Comparison of ENCODE assay signal across 8 mouse cellular contexts in genomic region chr19:8991245-8991870, GRCm38 (mm10). TPM values are rescaled to one million over a fixed set of nuclear protein-coding genes. Genes with fewer than 3 reads are reported as not detected.
DNase-seq lines count a peak whose midpoint lies in the region; ATAC-seq lines count a peak whose summit lies in the region.

No protein-coding gene starts in this region.

- peaks cover 20% of the 10 kb centered on the region for H3K27me3 ChIP-seq in midbrain, embryonic 11.5 days (ENCODE audit: control insufficient read depth, insufficient read depth, low read length)
- H3K27me3 ChIP-seq in midbrain, embryonic 16.5 days (ENCODE audit: control insufficient read depth, insufficient read depth, low read depth, low read length), result peaks cover 13% of the 10 kb centered on the region
- H3K27me3 ChIP-seq in intestine, embryonic 16.5 days (replicated peaks; ENCODE audit: control insufficient read depth, insufficient read depth, low read length), result no peaks in the 10 kb centered on the region
- H3K27me3 ChIP-seq in neural tube, embryonic 15.5 days (replicated peaks), result peaks cover 49% of the 10 kb centered on the region

- peak; percentile 82 for DNase-seq in midbrain, embryonic 11.5 days (ENCODE audit: low spot score, missing footprints)
- no peak for DNase-seq in thymus, postnatal 10 days (ENCODE audit: low spot score in 2 of 2)
- no peak for DNase-seq in layer of hippocampus, adult 18-20 months (ENCODE audit: low spot score in 2 of 2)
- no peak for DNase-seq in thymus, adult 18-20 months

- H3K4me1 ChIP-seq in midbrain, embryonic 11.5 days (ENCODE audit: control insufficient read depth, insufficient read depth, low read length), result peaks cover 14% of the 10 kb centered on the region
- H3K4me1 ChIP-seq in midbrain, embryonic 16.5 days (ENCODE audit: control insufficient read depth, insufficient read depth, low read length), result peaks cover 16% of the 10 kb centered on the region
- peaks cover 63% of the 10 kb centered on the region for H3K4me1 ChIP-seq in intestine, embryonic 16.5 days (ENCODE audit: control insufficient read depth, insufficient read depth, low read length)
- H3K4me1 ChIP-seq in neural tube, embryonic 15.5 days, result peaks cover 48% of the 10 kb centered on the region

- no peak overlapping the region for H3K4me3 ChIP-seq in midbrain, embryonic 11.5 days (ENCODE audit: low read depth, low read length)
- no peak overlapping the region for H3K4me3 ChIP-seq in midbrain, embryonic 16.5 days (ENCODE audit: low read depth, low read length)
- H3K4me3 ChIP-seq in intestine, embryonic 16.5 days (ENCODE audit: low read length), result peak overlapping the region; percentile 80
- H3K4me3 ChIP-seq in neural tube, embryonic 15.5 days (replicated peaks), result peak overlapping the region; percentile 48; the same call in 1 of the 2 replicates

- 69% methylated on average over 4 of the region's 4 CpGs for WGBS in midbrain, embryonic 11.5 days
- WGBS in midbrain, embryonic 16.5 days, result 74% methylated on average over 4 of the region's 4 CpGs
- 51% methylated on average over 4 of the region's 4 CpGs for WGBS in intestine, embryonic 16.5 days
- 80% methylated on average over 4 of the region's 4 CpGs for WGBS in neural tube, embryonic 15.5 days

- H3K9ac ChIP-seq in midbrain, embryonic 11.5 days (ENCODE audit: low read length), result no peak overlapping the region
- H3K9ac ChIP-seq in midbrain, embryonic 16.5 days (ENCODE audit: low read depth, low read length), result no peak overlapping the region
- peak overlapping the region; percentile 92 for H3K9ac ChIP-seq in intestine, embryonic 16.5 days (ENCODE audit: low read depth, low read length)
- H3K9ac ChIP-seq in neural tube, embryonic 15.5 days (replicated peaks), result no peak overlapping the region

- H3K9me3 ChIP-seq in midbrain, embryonic 11.5 days (ENCODE audit: control insufficient read depth, low read length), result no peaks in the 10 kb centered on the region
- no peaks in the 10 kb centered on the region for H3K9me3 ChIP-seq in midbrain, embryonic 16.5 days (replicated peaks; ENCODE audit: control insufficient read depth, low read length, poor library complexity, severe bottlenecking)
- no peaks in the 10 kb centered on the region for H3K9me3 ChIP-seq in intestine, embryonic 16.5 days (ENCODE audit: control insufficient read depth, low read length)
- H3K9me3 ChIP-seq in neural tube, embryonic 15.5 days (replicated peaks), result no peaks in the 10 kb centered on the region

- no peak overlapping the region for H3K4me2 ChIP-seq in midbrain, embryonic 11.5 days
- no peak overlapping the region; the same call in none of the 2 replicates for H3K4me2 ChIP-seq in midbrain, embryonic 16.5 days (ENCODE audit: low read length)
- peak overlapping the region; percentile 84 for H3K4me2 ChIP-seq in intestine, embryonic 16.5 days (ENCODE audit: low read depth, low read length)
- peak overlapping the region; percentile 80 for H3K4me2 ChIP-seq in neural tube, embryonic 15.5 days

- no peak overlapping the region for H3K27ac ChIP-seq in midbrain, embryonic 11.5 days (ENCODE audit: low read depth, low read length)
- no peak overlapping the region for H3K27ac ChIP-seq in midbrain, embryonic 16.5 days (ENCODE audit: low read length)
- peak overlapping the region; percentile 97 for H3K27ac ChIP-seq in intestine, embryonic 16.5 days (ENCODE audit: low read length)
- H3K27ac ChIP-seq in neural tube, embryonic 15.5 days (replicated peaks), result no peak overlapping the region

- no peak for ATAC-seq in midbrain, embryonic 11.5 days (ENCODE audit: low FRiP score)
- no peak for ATAC-seq in midbrain, embryonic 16.5 days
- 0 out of 2 replicates have a peak, but pooled peaks have one; percentile 7 for ATAC-seq in granulocyte monocyte progenitor cell, adult 5-6 weeks (replicated peaks; ENCODE audit: poor library complexity, severe bottlenecking)
- ATAC-seq in intestine, embryonic 16.5 days, result no peak
- ATAC-seq in neural tube, embryonic 15.5 days (ENCODE audit: low FRiP score), result no peak

- no peaks in the 10 kb centered on the region for H3K36me3 ChIP-seq in midbrain, embryonic 11.5 days (ENCODE audit: control insufficient read depth, insufficient read depth, low read length)
- H3K36me3 ChIP-seq in midbrain, embryonic 16.5 days (ENCODE audit: control insufficient read depth, insufficient read depth, low read length), result no peaks in the 10 kb centered on the region
- no peaks in the 10 kb centered on the region for H3K36me3 ChIP-seq in intestine, embryonic 16.5 days (ENCODE audit: control insufficient read depth, insufficient read depth, low read length)
- H3K36me3 ChIP-seq in neural tube, embryonic 15.5 days, result no peaks in the 10 kb centered on the region

RNA-seq across cellular contexts. Expression of gene Ahnak, which starts 2.3 kb away (rescaled TPM):
- 5.0 and 6.3 TPM in 2 replicates for polyA plus RNA-seq in midbrain, embryonic 11.5 days (2014; fragmentation: Nextera tagmentation; extraction: Ambion mirVana)
- polyA plus RNA-seq in midbrain, embryonic 16.5 days (2015; fragmentation: Nextera tagmentation; extraction: Ambion mirVana), result 2.7 and 3.2 TPM in 2 replicates
- 5.8 and 12.1 TPM in 2 replicates for total RNA-seq in granulocyte monocyte progenitor cell, adult 5-6 weeks (2014; fragmentation: Nextera tagmentation)
- total RNA-seq in granulocyte monocyte progenitor cell, adult 5-6 weeks (2017), result 14.1 and 14.8 TPM in 2 replicates
- 16.5 and 20.8 TPM in 2 replicates for polyA plus RNA-seq in intestine, embryonic 16.5 days (2015; fragmentation: Nextera tagmentation; extraction: Ambion mirVana)
- 4.4 and 8.0 TPM in 2 replicates for polyA plus RNA-seq in neural tube, embryonic 15.5 days (2015; fragmentation: Nextera tagmentation; extraction: Ambion mirVana)
- 10 to 100 TPM; 18.1 to 19.9 TPM for total RNA-seq in layer of hippocampus, adult 18-20 months (2021)

RNA-seq across cellular contexts. Expression of gene Eef1g, which starts 24.5 kb away (rescaled TPM):
- 435 and 439 TPM in 2 replicates for polyA plus RNA-seq in midbrain, embryonic 11.5 days (2014; fragmentation: Nextera tagmentation; extraction: Ambion mirVana)
- 283 and 293 TPM in 2 replicates for polyA plus RNA-seq in midbrain, embryonic 16.5 days (2015; fragmentation: Nextera tagmentation; extraction: Ambion mirVana)
- total RNA-seq in granulocyte monocyte progenitor cell, adult 5-6 weeks (2014; fragmentation: Nextera tagmentation), result 1,036 and 1,157 TPM in 2 replicates
- total RNA-seq in granulocyte monocyte progenitor cell, adult 5-6 weeks (2017), result 748 and 899 TPM in 2 replicates
- polyA plus RNA-seq in intestine, embryonic 16.5 days (2015; fragmentation: Nextera tagmentation; extraction: Ambion mirVana), result 392 and 445 TPM in 2 replicates
- 291 and 348 TPM in 2 replicates for polyA plus RNA-seq in neural tube, embryonic 15.5 days (2015; fragmentation: Nextera tagmentation; extraction: Ambion mirVana)
- total RNA-seq in layer of hippocampus, adult 18-20 months (2021), result 100 to 1,000 TPM; 257 to 269 TPM

RNA-seq across cellular contexts. Expression of gene Tut1, which starts 37.7 kb away (rescaled TPM):
- polyA plus RNA-seq in midbrain, embryonic 11.5 days (2014; fragmentation: Nextera tagmentation; extraction: Ambion mirVana), result 23.5 and 28.4 TPM in 2 replicates
- polyA plus RNA-seq in midbrain, embryonic 16.5 days (2015; fragmentation: Nextera tagmentation; extraction: Ambion mirVana), result 25.6 and 26.2 TPM in 2 replicates
- total RNA-seq in granulocyte monocyte progenitor cell, adult 5-6 weeks (2014; fragmentation: Nextera tagmentation), result 17.8 and 28.9 TPM in 2 replicates
- total RNA-seq in granulocyte monocyte progenitor cell, adult 5-6 weeks (2017), result 14.5 and 21.8 TPM in 2 replicates
- 30.1 and 31.7 TPM in 2 replicates for polyA plus RNA-seq in intestine, embryonic 16.5 days (2015; fragmentation: Nextera tagmentation; extraction: Ambion mirVana)
- 25.4 and 26.0 TPM in 2 replicates for polyA plus RNA-seq in neural tube, embryonic 15.5 days (2015; fragmentation: Nextera tagmentation; extraction: Ambion mirVana)
- 10 to 100 TPM; 21.9 to 22.5 TPM for total RNA-seq in layer of hippocampus, adult 18-20 months (2021)

RNA-seq across cellular contexts. Expression of gene Mta2, which starts 49.7 kb away (rescaled TPM):
- polyA plus RNA-seq in midbrain, embryonic 11.5 days (2014; fragmentation: Nextera tagmentation; extraction: Ambion mirVana), result 50.9 and 56.0 TPM in 2 replicates
- 108 and 121 TPM in 2 replicates for polyA plus RNA-seq in midbrain, embryonic 16.5 days (2015; fragmentation: Nextera tagmentation; extraction: Ambion mirVana)
- total RNA-seq in granulocyte monocyte progenitor cell, adult 5-6 weeks (2014; fragmentation: Nextera tagmentation), result 115 and 125 TPM in 2 replicates
- total RNA-seq in granulocyte monocyte progenitor cell, adult 5-6 weeks (2017), result 120 and 123 TPM in 2 replicates
- 119 and 130 TPM in 2 replicates for polyA plus RNA-seq in intestine, embryonic 16.5 days (2015; fragmentation: Nextera tagmentation; extraction: Ambion mirVana)
- polyA plus RNA-seq in neural tube, embryonic 15.5 days (2015; fragmentation: Nextera tagmentation; extraction: Ambion mirVana), result 94.8 and 117 TPM in 2 replicates
- total RNA-seq in layer of hippocampus, adult 18-20 months (2021), result 10 to 100 TPM; 51.6 to 53.4 TPM

Comparison
In these comparisons a context has a peak if more than half of its experiments do, and no peak if none do; other contexts are left out.
1. H3K4me2 ChIP-seq: peak in intestine, embryonic 16.5 days (single experiment) and neural tube, embryonic 15.5 days (single experiment); none in midbrain, embryonic 11.5 days (single experiment) and midbrain, embryonic 16.5 days (single experiment).
2. H3K4me3 ChIP-seq: peak in intestine, embryonic 16.5 days (single experiment) and neural tube, embryonic 15.5 days (single experiment); none in midbrain, embryonic 11.5 days (single experiment) and midbrain, embryonic 16.5 days (single experiment).